Mouse (Mus musculus) E14TG2a.4 (cell line): ENCODE measurements around the gene Lrrc8d.

ENCODE experiments used
- CTCF ChIP-seq: conservative IDR thresholded peaks from 2 replicates; pipeline ENCODE4 v1.5.1; 2014; ENCODE audit warnings: low read length
- POU5F1 ChIP-seq: IDR thresholded peaks from 2 replicates; pipeline ENCODE4 v1.6.1; 2014; ENCODE audit warnings: low read length, borderline replicate concordance

GRCm38 (mm10) chr5:105745927-105746454 is 46.2 kb downstream of the Lrrc8d start:
- TF ChIP-seq CTCF = no peak
- TF ChIP-seq POU5F1 = no peak
